Mouse (Mus musculus) ES-E14 (cell line): ENCODE data around the gene Plpp2.

Source experiments
- CHD2 ChIP-seq: IDR thresholded peaks from 2 replicates; pipeline ENCODE4 v1.6.1; 2014; ENCODE audit warnings: mild to moderate bottlenecking, low read depth, low read length, inconsistent platforms
- MAFK ChIP-seq: IDR thresholded peaks from 2 replicates; pipeline ENCODE4 v1.6.1; 2014; ENCODE audit warnings: mild to moderate bottlenecking, low read depth, low read length, inconsistent platforms; ENCODE audit not compliant: insufficient read depth
- ZC3H11A ChIP-seq: IDR thresholded peaks from 2 replicates; pipeline ENCODE4 v1.6.1; 2012; ENCODE audit warnings: low read depth, mild to moderate bottlenecking, inconsistent platforms, low read length, borderline replicate concordance
- ZNF384 ChIP-seq: IDR thresholded peaks from 2 replicates; pipeline ENCODE4 v1.6.1; 2012; ENCODE audit warnings: low read depth, low read length, inconsistent platforms

- TF ChIP-seq ZNF384 (no peak), CHD2 (no peak), MAFK (no peak), ZC3H11A (no peak)
These were observed 44.7 kb upstream of the Plpp2 start for GRCm38 (mm10) chr10:79578276-79578675.
